Mouse (Mus musculus) heart, embryonic 11.5 days (tissue): ENCODE data around the gene Prdx2. TPM values are rescaled to one million over a fixed set of nuclear protein-coding genes. Genes with fewer than 3 reads are reported as not detected.

Experiments used
- ATAC-seq: fragments of 200-750 bp; cut with Nextera tagmentation; replicated peaks from 2 replicates; pipeline ENCODE4 v1.8.0; 2017; ENCODE audit warnings: moderate library complexity; ENCODE audit not compliant: insufficient number of reproducible peaks, low FRiP score, low TSS enrichment
- H3K27ac ChIP-seq: fragments of 300-500 bp; sonication (generic); 2 replicates; pipeline ENCODE4 v1.5.1; 2014; ENCODE audit warnings: mild to moderate bottlenecking, low read depth, low read length
- H3K27me3 ChIP-seq: fragments of 300-500 bp; sonication (generic); 2 replicates; pipeline ENCODE4 v1.6.1; 2014; ENCODE audit warnings: mild to moderate bottlenecking, low read length, mixed read lengths; ENCODE audit not compliant: control insufficient read depth, insufficient read depth
- H3K36me3 ChIP-seq: fragments of 300-500 bp; sonication (generic); 2 replicates; pipeline ENCODE4 v1.6.1; 2014; ENCODE audit warnings: mild to moderate bottlenecking, low read length, moderate library complexity, mixed read lengths; ENCODE audit not compliant: control insufficient read depth, insufficient read depth
- H3K4me1 ChIP-seq: fragments of 300-500 bp; sonication (generic); 2 replicates; pipeline ENCODE4 v1.6.1; 2014; ENCODE audit warnings: low read length; ENCODE audit not compliant: control insufficient read depth, insufficient read depth
- H3K4me2 ChIP-seq: fragments of 300-500 bp; sonication (generic); 2 replicates; pipeline ENCODE4 v1.6.1; 2014; ENCODE audit warnings: mild to moderate bottlenecking, moderate library complexity
- H3K4me3 ChIP-seq: fragments of 300-500 bp; sonication (generic); 2 replicates; pipeline ENCODE4 v1.5.1; 2014; ENCODE audit warnings: low read depth, low read length
- H3K9ac ChIP-seq: fragments of 300-500 bp; sonication (generic); 2 replicates; pipeline ENCODE4 v1.6.1; 2014; ENCODE audit warnings: mild to moderate bottlenecking, low read depth, low read length, moderate library complexity
- H3K9me3 ChIP-seq: fragments of 300-500 bp; sonication (generic); replicated peaks from 2 replicates; pipeline ENCODE4 v1.6.1; 2016; ENCODE audit warnings: low read length; ENCODE audit not compliant: control insufficient read depth
- whole genome bisulfite sequencing: fragments of 180-500 bp; shearing (Covaris S2); extraction: QIAGEN DNeasy Blood & Tissue Kit; methylation state at CpG from one replicate; pipeline ENCODE4 v1.1.7; 2014; ENCODE audit not compliant: insufficient replicate concordance; 5-methylcytosine and 5-hydroxymethylcytosine counted together
- polyA plus RNA-seq: library from polyadenylated mRNA; unstranded; fragments of >200 nt; fragmentation: Nextera tagmentation; extraction: Ambion mirVana; gene quantifications from 2 replicates; pipeline ENCODE4 v1.2.1, GENCODE M21; 2014

Gene Prdx2
- polyA plus RNA-seq, 1 experiment from 2014 or later, result 992 TPM

GRCm38 (mm10) chr8:84935489-84935888, 33.9 kb upstream of the Prdx2 start:
- no peak for ATAC-seq
- Histone ChIP-seq H3K9me3 (no peaks in the 10 kb centered on the region), H3K4me1 (peaks cover 18% of the 10 kb centered on the region), H3K36me3 (no peaks in the 10 kb centered on the region), H3K4me3 (peak overlapping the region; percentile 5; the same call in 1 of the 2 replicates), H3K27me3 (peaks cover 74% of the 10 kb centered on the region), H3K27ac (no peak overlapping the region), H3K4me2 (no peak overlapping the region; the same call in 1 of the 2 replicates), H3K9ac (no peak overlapping the region)
- WGBS, result 5% methylated on average over 14 of the region's 14 CpGs

- Histone ChIP-seq H3K4me2 (peak overlapping the region; percentile 78), H3K9me3 (no peaks in the 10 kb centered on the region), H3K4me1 (peaks cover 18% of the 10 kb centered on the region), H3K36me3 (no peaks in the 10 kb centered on the region), H3K4me3 (peak overlapping the region; percentile 47), H3K9ac (no peak overlapping the region), H3K27me3 (peaks cover 75% of the 10 kb centered on the region), H3K27ac (no peak overlapping the region)
- ATAC-seq, result no peak; the same call in 1 of the 2 replicates
- WGBS, result 29% methylated on average over 23 of the region's 23 CpGs
These were observed 33.1 kb upstream of the Prdx2 start for GRCm38 (mm10) chr8:84936041-84936961.

- Histone ChIP-seq H3K27ac (no peak within 1 kb of the TSS), H3K4me3 (peak within 1 kb of the TSS; percentile 47), H3K9ac (peak within 1 kb of the TSS; percentile 11), H3K27me3 (peaks cover 73% of the 10 kb centered on the region), H3K36me3 (no peaks in the 10 kb centered on the region), H3K9me3 (no peaks in the 10 kb centered on the region), H3K4me1 (peaks cover 18% of the 10 kb centered on the region), H3K4me2 (peak within 1 kb of the TSS; percentile 78)
- peak; percentile 61; the same call in 1 of the 2 replicates for ATAC-seq
- WGBS, result 1% methylated on average over 45 of the region's 50 CpGs
These were observed 32.3 kb upstream of the Prdx2 start, which contains the start of gene Mast1 for GRCm38 (mm10) chr8:84936962-84937546. TSS of gene Mast1 (minus strand) at chr8:84937359.

GRCm38 (mm10) chr8:84937620-84938485, 31.5 kb upstream of the Prdx2 start:
- Histone ChIP-seq H3K36me3 (no peaks in the 10 kb centered on the region), H3K4me1 (peaks cover 18% of the 10 kb centered on the region), H3K4me3 (no peak overlapping the region), H3K9me3 (no peaks in the 10 kb centered on the region), H3K27ac (no peak overlapping the region), H3K9ac (no peak overlapping the region), H3K4me2 (peak overlapping the region; percentile 78), H3K27me3 (peaks cover 71% of the 10 kb centered on the region)
- whole genome bisulfite sequencing, result 65% methylated on average over 13 of the region's 13 CpGs
- ATAC-seq, result no peak

GRCm38 (mm10) chr8:84943699-84944098, 25.7 kb upstream of the Prdx2 start:
- no peak overlapping the region for H3K27ac ChIP-seq
- no peak for ATAC-seq
- WGBS, result 21% methylated on average over 4 of the region's 4 CpGs
- H3K4me1 ChIP-seq, result peaks cover 4% of the 10 kb centered on the region; the same call in 1 of the 2 replicates
- no peaks in the 10 kb centered on the region for H3K9me3 ChIP-seq
- no peak overlapping the region for H3K9ac ChIP-seq
- peaks cover 66% of the 10 kb centered on the region for H3K27me3 ChIP-seq
- no peak overlapping the region for H3K4me3 ChIP-seq
- H3K4me2 ChIP-seq, result no peak overlapping the region
- no peaks in the 10 kb centered on the region for H3K36me3 ChIP-seq

- peak; percentile 57; the same call in 1 of the 2 replicates for ATAC-seq
- Histone ChIP-seq H3K4me1 (peaks cover 4% of the 10 kb centered on the region; the same call in 1 of the 2 replicates), H3K9me3 (no peaks in the 10 kb centered on the region), H3K27me3 (peaks cover 64% of the 10 kb centered on the region), H3K4me3 (no peak overlapping the region), H3K36me3 (no peaks in the 10 kb centered on the region), H3K9ac (no peak overlapping the region), H3K27ac (no peak overlapping the region), H3K4me2 (peak overlapping the region; percentile 14; the same call in 1 of the 2 replicates)
- WGBS, result 3% methylated on average over 26 of the region's 26 CpGs
These were observed 24.8 kb upstream of the Prdx2 start for GRCm38 (mm10) chr8:84944478-84945160.

GRCm38 (mm10) chr8:84945235-84945632, 24.2 kb upstream of the Prdx2 start:
- no peaks in the 10 kb centered on the region for H3K9me3 ChIP-seq
- H3K4me1 ChIP-seq, result peaks cover 4% of the 10 kb centered on the region; the same call in 1 of the 2 replicates
- H3K4me2 ChIP-seq, result peak overlapping the region; percentile 75; the same call in 1 of the 2 replicates
- 11% methylated on average over 11 of the region's 11 CpGs for WGBS
- H3K4me3 ChIP-seq, result peak overlapping the region; percentile 43; the same call in 1 of the 2 replicates
- ATAC-seq, result 0 out of 2 replicates have a peak, but pooled peaks have one; percentile 7
- H3K9ac ChIP-seq, result no peak overlapping the region
- no peaks in the 10 kb centered on the region for H3K36me3 ChIP-seq
- peaks cover 69% of the 10 kb centered on the region for H3K27me3 ChIP-seq
- no peak overlapping the region for H3K27ac ChIP-seq
